Mouse (Mus musculus): ENCODE measurements around the gene Slc30a10. TPM values are rescaled to one million over a fixed set of nuclear protein-coding genes. Genes with fewer than 3 reads are reported as not detected.
A peak's percentile ranks its signal among the peaks of the same experiment; 100 is the strongest.

Slc30a10 gene
- polyA plus RNA-seq (2015; fragmentation: Nextera tagmentation; extraction: Ambion mirVana), result 13.0 and 15.6 TPM in 2 replicates

DNA sequence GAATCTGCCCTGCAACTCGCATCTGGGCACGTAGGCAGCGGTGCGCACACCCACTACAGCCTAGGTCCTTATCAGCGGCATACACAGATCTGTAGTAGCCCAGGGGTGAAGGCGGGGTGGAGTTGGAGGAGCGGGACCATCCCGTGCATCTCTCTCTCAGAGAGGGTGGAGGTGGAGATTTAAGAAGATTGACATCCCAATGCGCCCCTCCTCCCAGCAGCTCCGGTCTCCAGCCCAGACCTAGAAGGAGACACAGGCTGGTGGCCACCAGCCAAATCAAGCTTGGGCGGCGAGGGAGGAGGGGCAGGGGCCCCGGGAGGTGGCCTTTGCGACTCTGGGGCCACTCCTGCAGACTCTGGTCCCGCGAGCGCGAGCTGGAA, at the start of gene Slc30a10:
Gene Slc30a10, plus strand, starts transcription at position 274 of the 380 bp plus-strand sequence.
- WGBS (ENCODE audit: insufficient replicate concordance), result 2% methylated on average over 18 of the region's 18 CpGs
- peaks cover 19% of the 10 kb centered on the region for H3K36me3 ChIP-seq (ENCODE audit: control insufficient read depth, insufficient read depth)
- ATAC-seq (ENCODE audit: low read depth), result peak; percentile 96
- H3K4me1 ChIP-seq (ENCODE audit: control insufficient read depth, low read depth, low read length), result peaks cover 73% of the 10 kb centered on the region
- H3K27ac ChIP-seq (ENCODE audit: low read length), result peak within 1 kb of the TSS; percentile 98
- peak within 1 kb of the TSS; percentile 81 for H3K4me3 ChIP-seq (ENCODE audit: low read depth, low read length)
- no peaks in the 10 kb centered on the region for H3K27me3 ChIP-seq (ENCODE audit: control insufficient read depth, insufficient read depth, low read depth, low read length)
- H3K4me2 ChIP-seq (ENCODE audit: low read depth, low read length), result peak within 1 kb of the TSS; percentile 62
- peak within 1 kb of the TSS; percentile 94 for H3K9ac ChIP-seq (ENCODE audit: low read depth, low read length)
- no peaks in the 10 kb centered on the region for H3K9me3 ChIP-seq (replicated peaks; ENCODE audit: control insufficient read depth, low read length)

DNA sequence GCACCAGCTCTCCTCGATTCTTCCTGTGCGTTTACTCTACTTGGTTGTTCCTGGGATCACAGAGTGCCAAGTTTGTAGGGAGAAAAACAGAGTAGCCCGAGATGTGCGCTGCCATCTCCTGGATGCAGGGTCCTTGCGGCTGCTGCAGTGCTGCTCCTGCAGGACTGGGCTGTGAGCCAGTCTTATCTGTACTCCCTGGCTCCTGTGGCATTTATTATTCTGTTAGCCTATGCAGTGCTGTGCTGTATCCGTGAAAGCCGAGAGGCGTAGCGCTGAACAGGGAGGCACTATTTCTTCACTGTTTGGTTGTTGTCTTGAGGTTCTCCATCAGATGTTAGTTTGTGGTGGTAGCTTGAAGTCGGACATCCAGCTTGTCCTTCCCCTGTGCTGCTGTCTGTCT, 48.7 kb upstream of the Slc30a10 start:
- Histone ChIP-seq H3K9me3 (replicated peaks; ENCODE audit: control insufficient read depth, low read length) (no peaks in the 10 kb centered on the region), H3K27ac (ENCODE audit: low read length) (no peak overlapping the region), H3K27me3 (ENCODE audit: control insufficient read depth, insufficient read depth, low read depth, low read length) (no peaks in the 10 kb centered on the region), H3K36me3 (ENCODE audit: control insufficient read depth, insufficient read depth) (peaks cover 51% of the 10 kb centered on the region), H3K9ac (ENCODE audit: low read depth, low read length) (no peak overlapping the region), H3K4me2 (ENCODE audit: low read depth, low read length) (no peak overlapping the region), H3K4me3 (ENCODE audit: low read depth, low read length) (no peak overlapping the region), H3K4me1 (ENCODE audit: control insufficient read depth, low read depth, low read length) (no peaks in the 10 kb centered on the region)
- no peak for ATAC-seq (ENCODE audit: low read depth)
- WGBS (ENCODE audit: insufficient replicate concordance), result 83% methylated on average over 10 of the region's 10 CpGs

DNA sequence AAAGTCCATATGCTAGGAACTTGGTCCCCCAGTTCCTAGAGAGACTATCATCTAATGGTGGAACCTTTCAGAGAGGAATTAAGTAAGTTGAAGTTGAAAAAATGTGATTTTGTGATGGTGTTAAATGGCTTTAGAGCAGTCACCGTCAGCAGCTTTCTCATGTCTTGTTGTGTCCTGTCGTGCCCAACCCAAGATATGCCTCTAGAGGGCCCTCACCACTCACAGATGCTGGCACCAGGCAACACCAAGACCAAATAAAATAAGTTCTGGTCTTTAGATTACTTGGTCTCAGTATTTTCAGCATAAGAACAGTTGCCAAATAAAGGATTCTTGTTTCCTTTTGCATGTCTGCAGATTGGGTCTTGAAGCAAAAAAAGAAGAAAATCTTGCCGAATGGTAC, 44.8 kb upstream of the Slc30a10 start:
- Histone ChIP-seq H3K36me3 (ENCODE audit: control insufficient read depth, insufficient read depth) (peaks cover 48% of the 10 kb centered on the region), H3K4me2 (ENCODE audit: low read depth, low read length) (no peak overlapping the region), H3K9ac (ENCODE audit: low read depth, low read length) (no peak overlapping the region), H3K27me3 (ENCODE audit: control insufficient read depth, insufficient read depth, low read depth, low read length) (no peaks in the 10 kb centered on the region), H3K27ac (ENCODE audit: low read length) (no peak overlapping the region), H3K4me1 (ENCODE audit: control insufficient read depth, low read depth, low read length) (no peaks in the 10 kb centered on the region), H3K9me3 (replicated peaks; ENCODE audit: control insufficient read depth, low read length) (no peaks in the 10 kb centered on the region), H3K4me3 (ENCODE audit: low read depth, low read length) (no peak overlapping the region)
- peak; percentile 67 for ATAC-seq (ENCODE audit: low read depth)
- 71% methylated on average over 3 of the region's 3 CpGs for WGBS (ENCODE audit: insufficient replicate concordance)

DNA sequence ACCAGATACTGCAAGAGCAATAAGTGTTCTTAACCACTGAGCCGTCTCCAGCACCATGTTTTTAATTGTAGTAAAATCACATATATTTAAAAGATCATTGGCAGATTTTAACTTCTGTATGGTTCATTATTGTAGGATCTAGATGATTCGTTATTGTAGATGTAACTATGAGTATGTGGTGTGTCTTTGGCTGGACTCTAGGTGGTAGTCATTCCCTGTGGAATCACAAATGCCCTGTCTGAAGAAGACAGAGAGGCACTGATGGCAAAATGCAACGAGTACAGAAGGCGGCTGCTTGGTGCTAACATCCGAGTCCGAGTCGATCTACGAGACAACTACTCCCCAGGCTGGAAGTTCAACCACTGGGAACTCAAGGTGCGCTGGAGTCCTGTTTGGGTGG, 36.6 kb upstream of the Slc30a10 start:
- H3K27ac ChIP-seq (ENCODE audit: low read length), result no peak overlapping the region
- no peaks in the 10 kb centered on the region for H3K27me3 ChIP-seq (ENCODE audit: control insufficient read depth, insufficient read depth, low read depth, low read length)
- no peak overlapping the region for H3K4me3 ChIP-seq (ENCODE audit: low read depth, low read length)
- ATAC-seq (ENCODE audit: low read depth), result no peak
- no peak overlapping the region for H3K9ac ChIP-seq (ENCODE audit: low read depth, low read length)
- peaks cover 47% of the 10 kb centered on the region for H3K36me3 ChIP-seq (ENCODE audit: control insufficient read depth, insufficient read depth)
- 89% methylated on average over 9 of the region's 9 CpGs for WGBS (ENCODE audit: insufficient replicate concordance)
- no peaks in the 10 kb centered on the region for H3K9me3 ChIP-seq (replicated peaks; ENCODE audit: control insufficient read depth, low read length)
- peaks cover 12% of the 10 kb centered on the region for H3K4me1 ChIP-seq (ENCODE audit: control insufficient read depth, low read depth, low read length)
- H3K4me2 ChIP-seq (ENCODE audit: low read depth, low read length), result no peak overlapping the region

DNA sequence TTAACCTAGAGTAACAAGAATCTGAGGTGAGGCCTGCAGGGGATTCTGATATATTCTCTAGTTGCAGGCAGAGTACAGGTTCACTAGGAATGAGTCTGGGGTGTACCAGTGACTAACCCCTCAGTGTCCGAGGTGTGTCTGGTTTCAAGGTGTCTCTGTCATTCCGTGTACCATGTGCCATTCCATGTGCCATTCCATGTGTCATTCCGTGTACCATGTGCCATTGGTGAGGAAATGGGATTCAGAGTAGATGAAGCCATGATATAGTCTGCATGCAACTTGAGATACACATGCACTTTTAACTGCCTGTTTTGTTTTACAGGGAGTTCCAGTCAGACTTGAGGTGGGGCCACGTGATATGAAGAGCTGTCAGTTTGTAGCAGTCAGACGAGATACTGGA, 34.8 kb upstream of the Slc30a10 start:
- H3K27ac ChIP-seq (ENCODE audit: low read length), result 0 out of 2 replicates have a peak overlapping the region, but pooled peaks have one; percentile 4
- H3K36me3 ChIP-seq (ENCODE audit: control insufficient read depth, insufficient read depth), result peaks cover 39% of the 10 kb centered on the region
- WGBS (ENCODE audit: insufficient replicate concordance), result 46% methylated on average over 5 of the region's 5 CpGs

DNA sequence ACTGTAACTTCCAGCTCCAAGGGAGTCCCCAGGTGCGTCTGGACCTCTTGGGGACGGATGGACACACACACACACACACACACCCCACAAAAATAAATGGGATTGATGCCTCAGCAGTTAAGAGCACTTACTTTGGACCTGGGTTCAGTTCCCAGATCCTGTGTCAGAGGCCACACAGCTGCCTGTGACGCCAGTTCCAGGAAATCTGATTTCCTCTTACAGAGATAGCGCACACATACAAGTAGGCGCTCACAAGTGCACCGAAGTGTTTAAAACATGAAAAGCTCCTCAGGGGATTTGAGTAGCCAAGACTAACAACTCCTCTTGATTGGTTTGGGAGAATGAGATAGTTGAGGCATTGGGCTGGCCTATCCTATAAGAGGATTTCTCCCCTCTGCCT, 33.9 kb upstream of the Slc30a10 start:
- no peaks in the 10 kb centered on the region for H3K9me3 ChIP-seq (replicated peaks; ENCODE audit: control insufficient read depth, low read length)
- peaks cover 12% of the 10 kb centered on the region for H3K4me1 ChIP-seq (ENCODE audit: control insufficient read depth, low read depth, low read length)
- peaks cover 36% of the 10 kb centered on the region for H3K36me3 ChIP-seq (ENCODE audit: control insufficient read depth, insufficient read depth)
- 74% methylated on average over 6 of the region's 6 CpGs for WGBS (ENCODE audit: insufficient replicate concordance)
- no peaks in the 10 kb centered on the region for H3K27me3 ChIP-seq (ENCODE audit: control insufficient read depth, insufficient read depth, low read depth, low read length)
- H3K4me2 ChIP-seq (ENCODE audit: low read depth, low read length), result no peak overlapping the region
- peak overlapping the region; percentile 19; the same call in 1 of the 2 replicates for H3K27ac ChIP-seq (ENCODE audit: low read length)
- H3K4me3 ChIP-seq (ENCODE audit: low read depth, low read length), result no peak overlapping the region
- H3K9ac ChIP-seq (ENCODE audit: low read depth, low read length), result no peak overlapping the region
- ATAC-seq (ENCODE audit: low read depth), result peak; percentile 28; the same call in 1 of the 2 replicates

More for the DNA sequence above, 34.8 kb upstream of the Slc30a10 start:
- Histone ChIP-seq H3K4me3 (ENCODE audit: low read depth, low read length) (no peak overlapping the region), H3K9me3 (replicated peaks; ENCODE audit: control insufficient read depth, low read length) (no peaks in the 10 kb centered on the region), H3K4me1 (ENCODE audit: control insufficient read depth, low read depth, low read length) (peaks cover 12% of the 10 kb centered on the region), H3K9ac (ENCODE audit: low read depth, low read length) (no peak overlapping the region), H3K4me2 (ENCODE audit: low read depth, low read length) (no peak overlapping the region), H3K27me3 (ENCODE audit: control insufficient read depth, insufficient read depth, low read depth, low read length) (no peaks in the 10 kb centered on the region)
- ATAC-seq (ENCODE audit: low read depth), result no peak

DNA sequence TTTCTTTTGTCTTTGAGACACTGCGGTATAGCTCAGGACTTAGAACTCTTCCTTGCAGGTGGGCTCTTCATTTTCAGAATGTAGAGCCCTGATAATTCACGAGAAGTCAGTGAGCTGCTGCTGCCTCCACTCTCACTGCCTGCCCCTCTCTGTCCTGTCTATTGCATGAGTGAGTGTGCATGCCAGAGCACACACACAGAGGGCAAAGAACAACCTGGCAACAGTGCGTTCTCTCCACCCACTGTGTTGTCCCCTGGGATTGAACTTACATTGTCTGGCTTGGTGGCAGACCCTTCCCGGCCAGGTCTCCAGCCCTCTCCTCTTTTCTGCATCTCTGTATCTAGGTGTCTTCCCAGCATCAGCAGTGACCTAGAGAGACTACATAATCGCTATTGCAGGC, 28.1 kb upstream of the Slc30a10 start:
- Histone ChIP-seq H3K27ac (ENCODE audit: low read length) (no peak overlapping the region), H3K36me3 (ENCODE audit: control insufficient read depth, insufficient read depth) (peaks cover 18% of the 10 kb centered on the region), H3K4me1 (ENCODE audit: control insufficient read depth, low read depth, low read length) (no peaks in the 10 kb centered on the region), H3K9me3 (replicated peaks; ENCODE audit: control insufficient read depth, low read length) (no peaks in the 10 kb centered on the region), H3K9ac (ENCODE audit: low read depth, low read length) (no peak overlapping the region), H3K4me2 (ENCODE audit: low read depth, low read length) (no peak overlapping the region), H3K27me3 (ENCODE audit: control insufficient read depth, insufficient read depth, low read depth, low read length) (no peaks in the 10 kb centered on the region), H3K4me3 (ENCODE audit: low read depth, low read length) (no peak overlapping the region)
- no peak for ATAC-seq (ENCODE audit: low read depth)
- WGBS (ENCODE audit: insufficient replicate concordance), result 88% methylated on average over 5 of the region's 5 CpGs

DNA sequence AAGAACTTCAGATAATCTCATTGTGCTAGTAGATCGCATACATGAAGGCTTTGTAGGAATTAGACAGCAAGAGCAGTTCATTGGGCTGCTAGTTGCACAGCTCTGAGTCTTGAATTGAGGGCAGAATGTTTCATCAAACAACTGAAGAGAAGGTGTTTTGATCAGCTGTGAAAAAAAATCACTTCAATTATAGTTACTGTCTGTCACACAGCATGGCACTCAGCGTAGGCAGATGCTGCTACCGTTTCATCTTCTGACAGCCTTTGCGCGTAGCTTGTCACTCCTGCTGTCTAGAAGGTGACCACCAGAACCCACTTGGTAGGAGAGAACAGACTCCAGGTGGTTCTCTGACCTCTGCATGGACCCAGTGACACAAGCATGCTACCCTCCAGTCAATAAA, 24.2 kb upstream of the Slc30a10 start:
- H3K4me3 ChIP-seq (ENCODE audit: low read depth, low read length), result no peak overlapping the region
- H3K27me3 ChIP-seq (ENCODE audit: control insufficient read depth, insufficient read depth, low read depth, low read length), result no peaks in the 10 kb centered on the region
- no peak overlapping the region for H3K27ac ChIP-seq (ENCODE audit: low read length)
- ATAC-seq (ENCODE audit: low read depth), result no peak
- 87% methylated on average over 5 of the region's 5 CpGs for WGBS (ENCODE audit: insufficient replicate concordance)
- H3K9ac ChIP-seq (ENCODE audit: low read depth, low read length), result no peak overlapping the region
- H3K36me3 ChIP-seq (ENCODE audit: control insufficient read depth, insufficient read depth), result peaks cover 12% of the 10 kb centered on the region
- H3K4me2 ChIP-seq (ENCODE audit: low read depth, low read length), result no peak overlapping the region
- H3K9me3 ChIP-seq (replicated peaks; ENCODE audit: control insufficient read depth, low read length), result no peaks in the 10 kb centered on the region
- H3K4me1 ChIP-seq (ENCODE audit: control insufficient read depth, low read depth, low read length), result peaks cover 4% of the 10 kb centered on the region

DNA sequence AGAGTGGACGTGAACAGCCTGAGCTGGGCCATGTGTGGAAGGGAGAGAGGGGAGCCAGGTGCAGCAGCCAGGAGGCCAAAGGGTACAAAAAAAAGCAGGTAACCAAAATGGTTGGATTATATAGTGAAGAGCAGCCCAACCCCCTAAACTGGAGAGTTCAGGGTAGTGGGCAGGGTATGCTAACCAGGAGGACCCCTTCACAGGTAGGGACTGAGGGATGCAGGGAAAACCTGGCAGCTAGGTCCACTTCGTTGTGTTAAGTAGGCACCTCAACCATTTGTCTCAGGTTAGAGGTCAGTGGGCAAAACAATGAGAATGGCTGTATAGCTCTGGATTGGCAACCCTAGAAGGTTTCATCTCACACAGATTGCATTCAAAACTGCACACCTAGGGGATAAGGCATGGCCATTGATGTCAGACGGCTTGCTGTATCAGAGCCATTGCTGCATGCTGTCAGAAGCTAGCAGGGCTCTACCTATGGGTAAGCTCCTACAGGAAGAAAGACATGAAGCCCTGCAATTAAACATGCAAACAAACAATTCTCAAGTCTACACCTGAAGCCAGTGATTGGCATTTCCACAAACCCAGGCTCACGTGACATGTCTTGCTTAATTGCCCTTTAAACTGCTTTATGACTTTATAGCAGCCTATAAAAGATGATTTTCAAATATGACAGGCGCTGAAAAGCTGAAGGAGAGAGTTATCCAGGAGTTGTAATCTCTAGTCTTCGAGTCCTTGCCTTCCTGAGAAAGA, 23.2 kb upstream of the Slc30a10 start:
- H3K27ac ChIP-seq (ENCODE audit: low read length), result no peak overlapping the region
- 60% methylated on average over 6 of the region's 6 CpGs for WGBS (ENCODE audit: insufficient replicate concordance)

More for the DNA sequence above, 23.2 kb upstream of the Slc30a10 start:
- Histone ChIP-seq H3K4me1 (ENCODE audit: control insufficient read depth, low read depth, low read length) (peaks cover 4% of the 10 kb centered on the region), H3K9ac (ENCODE audit: low read depth, low read length) (no peak overlapping the region), H3K4me2 (ENCODE audit: low read depth, low read length) (no peak overlapping the region), H3K36me3 (ENCODE audit: control insufficient read depth, insufficient read depth) (peaks cover 12% of the 10 kb centered on the region), H3K4me3 (ENCODE audit: low read depth, low read length) (no peak overlapping the region), H3K27me3 (ENCODE audit: control insufficient read depth, insufficient read depth, low read depth, low read length) (peaks cover 2% of the 10 kb centered on the region), H3K9me3 (replicated peaks; ENCODE audit: control insufficient read depth, low read length) (no peaks in the 10 kb centered on the region)
- no peak for ATAC-seq (ENCODE audit: low read depth)

Measured in liver, embryonic 16.5 days (tissue).